Mouse (Mus musculus) CH12.LX (cell line): ENCODE data around the gene Nat9. TPM values are rescaled to one million over a fixed set of nuclear protein-coding genes. Genes with fewer than 3 reads are reported as not detected.

Experiments
- DNase-seq: peaks from one replicate; pipeline ENCODE4 v3.0.0-alpha.2; 2013; ENCODE audit errors: extremely low read depth
- H3K27ac ChIP-seq: 2 replicates; pipeline ENCODE4 v1.5.1; 2012; ENCODE audit warnings: low read depth, mild to moderate bottlenecking, control low read depth, moderate library complexity; ENCODE audit not compliant: insufficient read depth
- H3K27me3 ChIP-seq: replicated peaks from 2 replicates; pipeline ENCODE3; 2012; ENCODE audit warnings: inconsistent platforms
- H3K36me3 ChIP-seq, 2 experiments: replicated peaks in 1 of 2; 2 replicates each; pipeline versions ENCODE3 to v1.6.1; 2012; ENCODE audit warnings: inconsistent platforms in 1 of 2, low read length in 1 of 2, mild to moderate bottlenecking in 1 of 2, mixed read lengths in 1 of 2, moderate library complexity in 1 of 2; ENCODE audit not compliant: control insufficient read depth in 1 of 2, insufficient read depth in 1 of 2
- H3K4me1 ChIP-seq, 2 experiments: 2 replicates each; pipeline ENCODE4 v1.6.1; 2012; ENCODE audit warnings: inconsistent platforms in 1 of 2, moderate library complexity in 1 of 2; ENCODE audit not compliant: insufficient read depth in 2 of 2, control insufficient read depth in 1 of 2
- H3K4me2 ChIP-seq: 2 replicates; pipeline ENCODE4 v1.6.1; 2012; ENCODE audit warnings: low read depth, mild to moderate bottlenecking, control low read depth; ENCODE audit not compliant: poor library complexity, insufficient read depth, severe bottlenecking
- H3K4me3 ChIP-seq, 3 experiments: fragments of 150-350 bp in 1 of 3; sonication (generic) in 1 of 3; replicated peaks in 1 of 3; 2 replicates each; pipeline versions ENCODE3 to v1.5.1; 2011 to 2012; ENCODE audit warnings: low read depth in 2 of 3, low read length in 2 of 3, mild to moderate bottlenecking in 2 of 3, moderate library complexity in 2 of 3, control low read depth in 1 of 3, improper control_type of control experiment in 1 of 3, inconsistent platforms in 1 of 3, mixed read lengths in 1 of 3; ENCODE audit not compliant: poor library complexity in 1 of 3
- H3K79me2 ChIP-seq: replicated peaks from 2 replicates; pipeline ENCODE4 v1.6.1; 2012; ENCODE audit warnings: mild to moderate bottlenecking, moderate library complexity; ENCODE audit not compliant: control insufficient read depth, poor library complexity, insufficient read depth, severe bottlenecking; ENCODE audit errors: extremely low read depth
- H3K9ac ChIP-seq: 2 replicates; pipeline ENCODE4 v1.6.1; 2012; ENCODE audit warnings: low read depth, mild to moderate bottlenecking, control low read depth, moderate library complexity; ENCODE audit not compliant: insufficient read depth
- H3K9me3 ChIP-seq: replicated peaks from 2 replicates; pipeline ENCODE3; 2012; ENCODE audit warnings: low read length, inconsistent platforms, mixed read lengths
- CHD1 ChIP-seq: IDR thresholded peaks from 2 replicates; pipeline ENCODE4 v1.6.1; 2012; ENCODE audit warnings: low read depth, low read length, improper control_type of control experiment, inconsistent platforms
- E2F4 ChIP-seq: IDR thresholded peaks from 2 replicates; pipeline ENCODE4 v1.6.1; 2011; ENCODE audit warnings: low read depth, low read length, improper control_type of control experiment; ENCODE audit not compliant: insufficient replicate concordance
- ELF1 ChIP-seq: IDR thresholded peaks from 2 replicates; pipeline ENCODE4 v1.6.1; 2014; ENCODE audit warnings: low read depth, mild to moderate bottlenecking, inconsistent platforms, low read length, improper control_type of control experiment
- EP300 ChIP-seq: IDR thresholded peaks from 2 replicates; pipeline ENCODE4 v1.6.1; 2011; ENCODE audit warnings: low read length, improper control_type of control experiment
- ETS1 ChIP-seq: conservative IDR thresholded peaks from 2 replicates; pipeline ENCODE4 v1.6.1; 2012; ENCODE audit warnings: low read depth, mild to moderate bottlenecking, inconsistent platforms, low read length, improper control_type of control experiment, moderate library complexity
- GABPA ChIP-seq: IDR thresholded peaks from 2 replicates; pipeline ENCODE4 v1.6.1; 2012; ENCODE audit warnings: low read depth, low read length, improper control_type of control experiment, inconsistent platforms; ENCODE audit not compliant: insufficient replicate concordance
- IRF4 ChIP-seq: IDR thresholded peaks from 2 replicates; pipeline ENCODE4 v1.6.1; 2014; ENCODE audit warnings: low read depth, mild to moderate bottlenecking, inconsistent platforms, low read length, improper control_type of control experiment
- JUND ChIP-seq: conservative IDR thresholded peaks from 2 replicates; pipeline ENCODE4 v1.6.1; 2011; ENCODE audit warnings: low read depth, low read length, improper control_type of control experiment
- MAZ ChIP-seq: IDR thresholded peaks from 2 replicates; pipeline ENCODE4 v1.6.1; 2012; ENCODE audit warnings: low read depth, mild to moderate bottlenecking, inconsistent platforms, low read length, improper control_type of control experiment, moderate library complexity
- MXI1 ChIP-seq: IDR thresholded peaks from 2 replicates; pipeline ENCODE4 v1.6.1; 2011; ENCODE audit warnings: mild to moderate bottlenecking, low read depth, low read length, improper control_type of control experiment
- NRF1 ChIP-seq: IDR thresholded peaks from 2 replicates; pipeline ENCODE4 v1.6.1; 2014; ENCODE audit warnings: low read depth, mild to moderate bottlenecking, inconsistent platforms, low read length, improper control_type of control experiment, moderate library complexity
- PAX5 ChIP-seq: IDR thresholded peaks from 2 replicates; pipeline ENCODE4 v1.6.1; 2012; ENCODE audit warnings: low read length, inconsistent platforms, mixed read lengths
- POLR2AphosphoS2 ChIP-seq: IDR thresholded peaks from 2 replicates; pipeline ENCODE4 v1.6.1; 2011; ENCODE audit warnings: low read depth, low read length, improper control_type of control experiment
- RAD21 ChIP-seq: IDR thresholded peaks from 2 replicates; pipeline ENCODE4 v1.6.1; 2011; ENCODE audit warnings: low read depth, mild to moderate bottlenecking, low read length, improper control_type of control experiment, moderate library complexity
- SIN3A ChIP-seq: IDR thresholded peaks from 2 replicates; pipeline ENCODE4 v1.6.1; 2012; ENCODE audit warnings: low read length, improper control_type of control experiment, inconsistent platforms
- SMC3 ChIP-seq: IDR thresholded peaks from 2 replicates; pipeline ENCODE4 v1.6.1; 2011; ENCODE audit warnings: low read depth, low read length, improper control_type of control experiment
- TBP ChIP-seq: conservative IDR thresholded peaks from 2 replicates; pipeline ENCODE4 v1.6.1; 2011; ENCODE audit warnings: low read depth, low read length, improper control_type of control experiment
- USF1 ChIP-seq: IDR thresholded peaks from 2 replicates; pipeline ENCODE4 v1.6.1; 2014; ENCODE audit warnings: low read depth, mild to moderate bottlenecking, inconsistent platforms, low read length, improper control_type of control experiment
- ZC3H11A ChIP-seq: IDR thresholded peaks from 2 replicates; pipeline ENCODE4 v1.6.1; 2012; ENCODE audit warnings: low read depth, mild to moderate bottlenecking, inconsistent platforms, low read length, improper control_type of control experiment
- ZMIZ1 ChIP-seq: IDR thresholded peaks from 2 replicates; pipeline ENCODE4 v1.6.1; 2012; ENCODE audit warnings: low read depth, mild to moderate bottlenecking, inconsistent platforms, low read length, improper control_type of control experiment
- dilution Hi-C: fragments of 300-500 bp; cut with MboI; formaldehyde crosslinking; loops from 2 replicates; pipeline ENCODE4 v1.14.3; 2020; ENCODE audit warnings: low sequenced_read_pairs; ENCODE audit not compliant: extremely low pct_unique_long_range_greater_than_20kb, extremely low pct_ligation_motif_present
- in situ Hi-C: fragments of 300-500 bp; cut with MboI; formaldehyde crosslinking; loops from 3 replicates; pipeline ENCODE4 v1.14.3; 2019; ENCODE audit warnings: low sequenced_read_pairs, low pct_ligation_motif_present, low pct_unique_long_range_greater_than_20kb, mixed read lengths
- polyA plus RNA-seq: library from polyadenylated mRNA; unstranded; fragments of >175 nt; gene quantifications from 2 replicates; pipeline ENCODE4 v1.2.1, GENCODE M21; 2012; ENCODE audit warnings: low read depth; ENCODE audit not compliant: insufficient read length
- total RNA-seq, 2 experiments: library from RNA; depleted of rRNA; stranded (reverse); fragments of 300-350 nt in 1 of 2; fragments of >200 nt in 1 of 2; gene quantifications; 2 replicates each; pipeline ENCODE4 v1.2.3; 2012 to 2014

Nat9 gene
- total and polyA plus RNA-seq, 3 experiments: 24.1 to 74.0 (median 30.6) TPM

- Histone ChIP-seq H3K9ac (no peak overlapping the region), H3K36me3 (peaks cover 7 to 78% of the 10 kb centered on the region in 2 experiments), H3K79me2 (no peaks in the 10 kb centered on the region), H3K9me3 (no peaks in the 10 kb centered on the region), H3K27ac (no peak overlapping the region), H3K27me3 (no peaks in the 10 kb centered on the region), H3K4me3 (no peak overlapping the region), H3K4me2 (no peak overlapping the region), H3K4me1 (no peaks in the 10 kb centered on the region; a peak in 2 of 4 replicates)
- no peak for TF ChIP-seq JUND
- TF ChIP-seq POLR2AphosphoS2: no peak
- TF ChIP-seq CHD1: no peak
- no peak for TF ChIP-seq SIN3A
- TF ChIP-seq E2F4: no peak
- TF ChIP-seq MAZ: no peak
- no peak for DNase-seq
- dilution Hi-C loops: no loop called here
- in situ Hi-C loops: loop anchor here (10.0 kb wide), 1 partner anchor 257 kb away; the partner anchor contains the start of gene Armc7
Observed at GRCm38 (mm10) chr11:115217439-115218410, 30.1 kb upstream of the Nat9 start.

- Histone ChIP-seq H3K27ac (no peak overlapping the region), H3K4me1 (peaks cover 0 to 7% of the 10 kb centered on the region in 2 experiments; a peak in 3 of 4 replicates), H3K27me3 (no peaks in the 10 kb centered on the region), H3K79me2 (no peaks in the 10 kb centered on the region), H3K4me2 (no peak overlapping the region), H3K36me3 (peaks cover 10 to 84% of the 10 kb centered on the region in 2 experiments), H3K4me3 (no peak overlapping the region), H3K9me3 (no peaks in the 10 kb centered on the region), H3K9ac (no peak overlapping the region)
- no peak for DNase-seq
- in situ Hi-C loops (loop anchor here (10.0 kb wide), 1 partner anchor 260 kb away; the partner anchor contains the start of gene Armc7), dilution Hi-C loops (no loop called here)
- TF ChIP-seq EP300 (no peak), ELF1 (no peak), RAD21 (no peak), PAX5 (no peak), SIN3A (no peak), MXI1 (no peak), ZC3H11A (no peak), NRF1 (no peak), ZMIZ1 (no peak), GABPA (no peak), USF1 (no peak), IRF4 (no peak), SMC3 (no peak), ETS1 (no peak), TBP (no peak)
Observed at GRCm38 (mm10) chr11:115215123-115215522, 27.5 kb upstream of the Nat9 start.
